22 mouse cellular contexts compared by ENCODE assay signal in genomic region chr5:18211395-18212057, GRCm38 (mm10).
DNase-seq lines count a peak whose midpoint lies in the region; ATAC-seq and TF ChIP-seq lines count a peak whose summit lies in the region.
"Had no signal": no experiment of that assay in that cellular context is flagged by ENCODE, and none has a peak within 500 bp of the region (broad histone marks: within the 10 kb centered on the region; RNA-seq: fewer than 3 reads in every experiment).

No protein-coding gene starts in this region.

- no peak for TF ChIP-seq CTCF in lung, postnatal 0 days (IDR thresholded peaks at IDR 0.05)
- TF ChIP-seq CTCF in stomach, postnatal 0 days (IDR thresholded peaks at IDR 0.05; ENCODE audit: low read depth): no peak

- H3K27ac ChIP-seq in lung, postnatal 0 days (ENCODE audit: low read length): no peak overlapping the region
- H3K27ac ChIP-seq in stomach, embryonic 15.5 days: no peak overlapping the region
- H3K27ac ChIP-seq in stomach, postnatal 0 days (replicated peaks): no peak overlapping the region
- no peak overlapping the region for H3K27ac ChIP-seq in heart, embryonic 11.5 days (ENCODE audit: low read depth, low read length)
- H3K27ac ChIP-seq: embryonic facial prominence, embryonic 13.5 days; embryonic facial prominence, embryonic 15.5 days; forebrain, embryonic 10.5 days; forebrain, embryonic 12.5 days had no signal

- ATAC-seq in lung, postnatal 0 days: peak; percentile 48
- ATAC-seq in stomach, embryonic 15.5 days (ENCODE audit: insufficient read depth, low FRiP score, low read depth): 0 out of 2 replicates have a peak, but pooled peaks have one; percentile 35
- peak; percentile 64; the same call in 1 of the 2 replicates for ATAC-seq in stomach, postnatal 0 days (ENCODE audit: low FRiP score, low TSS enrichment)
- no peak for ATAC-seq in heart, embryonic 11.5 days (replicated peaks; ENCODE audit: insufficient number of reproducible peaks, low FRiP score, low TSS enrichment)
- ATAC-seq: forebrain, embryonic 14.5 days had no signal

- H3K27me3 ChIP-seq in lung, postnatal 0 days (replicated peaks; ENCODE audit: insufficient read depth, low read length): no peaks in the 10 kb centered on the region
- H3K27me3 ChIP-seq in stomach, embryonic 15.5 days (replicated peaks): no peaks in the 10 kb centered on the region
- no peaks in the 10 kb centered on the region for H3K27me3 ChIP-seq in stomach, postnatal 0 days (ENCODE audit: control insufficient read depth, insufficient read depth, low read length)
- no peaks in the 10 kb centered on the region for H3K27me3 ChIP-seq in heart, embryonic 11.5 days (ENCODE audit: control insufficient read depth, insufficient read depth, low read length)
- H3K27me3 ChIP-seq: embryonic facial prominence, embryonic 13.5 days; embryonic facial prominence, embryonic 15.5 days; forebrain, embryonic 12.5 days had no signal

- H3K36me3 ChIP-seq in lung, postnatal 0 days (ENCODE audit: insufficient read depth, low read length): no peaks in the 10 kb centered on the region
- H3K36me3 ChIP-seq in stomach, embryonic 15.5 days: no peaks in the 10 kb centered on the region
- no peaks in the 10 kb centered on the region for H3K36me3 ChIP-seq in stomach, postnatal 0 days (ENCODE audit: control insufficient read depth, insufficient read depth, low read length)
- no peaks in the 10 kb centered on the region for H3K36me3 ChIP-seq in heart, embryonic 11.5 days (ENCODE audit: control insufficient read depth, insufficient read depth, low read length)
- H3K36me3 ChIP-seq: embryonic facial prominence, embryonic 13.5 days; embryonic facial prominence, embryonic 15.5 days; forebrain, embryonic 10.5 days; forebrain, embryonic 12.5 days had no signal

- H3K4me1 ChIP-seq in lung, postnatal 0 days (ENCODE audit: insufficient read depth, low read depth, low read length): no peaks in the 10 kb centered on the region
- no peaks in the 10 kb centered on the region; the same call in 1 of the 2 replicates for H3K4me1 ChIP-seq in stomach, embryonic 15.5 days
- H3K4me1 ChIP-seq in stomach, postnatal 0 days (replicated peaks; ENCODE audit: control insufficient read depth, insufficient read depth): no peaks in the 10 kb centered on the region
- H3K4me1 ChIP-seq in heart, embryonic 11.5 days (ENCODE audit: control insufficient read depth, insufficient read depth, low read length): no peaks in the 10 kb centered on the region
- H3K4me1 ChIP-seq: embryonic facial prominence, embryonic 13.5 days; embryonic facial prominence, embryonic 15.5 days; forebrain, embryonic 10.5 days; forebrain, embryonic 12.5 days had no signal

- H3K9ac ChIP-seq in lung, postnatal 0 days (replicated peaks; ENCODE audit: low read depth): no peak overlapping the region
- H3K9ac ChIP-seq in stomach, embryonic 15.5 days: no peak overlapping the region
- no peak overlapping the region for H3K9ac ChIP-seq in stomach, postnatal 0 days (ENCODE audit: low read length)
- no peak overlapping the region for H3K9ac ChIP-seq in heart, embryonic 11.5 days (ENCODE audit: low read depth, low read length)
- H3K9ac ChIP-seq: embryonic facial prominence, embryonic 13.5 days; embryonic facial prominence, embryonic 15.5 days; forebrain, embryonic 12.5 days had no signal

- peak; percentile 35 for TF ChIP-seq EP300 in lung, postnatal 0 days (IDR thresholded peaks at IDR 0.05)
- TF ChIP-seq EP300 in stomach, postnatal 0 days (optimal IDR thresholded peaks at IDR 0.05): no peak

- H3K9me3 ChIP-seq in lung, postnatal 0 days (ENCODE audit: low read length): no peaks in the 10 kb centered on the region
- H3K9me3 ChIP-seq in stomach, embryonic 15.5 days: no peaks in the 10 kb centered on the region
- H3K9me3 ChIP-seq in stomach, postnatal 0 days (ENCODE audit: control insufficient read depth, low read length): no peaks in the 10 kb centered on the region
- H3K9me3 ChIP-seq in heart, embryonic 11.5 days (replicated peaks; ENCODE audit: control insufficient read depth, low read length): no peaks in the 10 kb centered on the region
- H3K9me3 ChIP-seq: embryonic facial prominence, embryonic 13.5 days; embryonic facial prominence, embryonic 15.5 days; forebrain, embryonic 10.5 days; forebrain, embryonic 12.5 days had no signal

- DNase-seq in lung, postnatal 0 days (ENCODE audit: low spot score): peak; percentile 51
- no peak for DNase-seq in lung, postnatal 4 days
- DNase-seq in stomach, postnatal 0 days (ENCODE audit: low spot score): no peak
- DNase-seq in heart, adult 8-10 months (ENCODE audit: low spot score): no peak
- DNase-seq: adrenal gland, adult 2 months; adrenal gland, postnatal 10 days; adrenal gland, postnatal 25 days; cerebellum, adult 11 months; cerebellum, adult 18-20 months; cerebellum, adult 8-10 months; cerebellum, adult 9-11 months; cerebellum, postnatal 14 days; cerebellum, postnatal 36 days; embryo, embryonic 11 days had no signal

- no peak overlapping the region for H3K4me3 ChIP-seq in lung, postnatal 0 days (ENCODE audit: low read depth, low read length)
- no peak overlapping the region for H3K4me3 ChIP-seq in stomach, embryonic 15.5 days (replicated peaks)
- no peak overlapping the region for H3K4me3 ChIP-seq in stomach, postnatal 0 days (ENCODE audit: low read depth, low read length)
- no peak overlapping the region for H3K4me3 ChIP-seq in heart, embryonic 11.5 days (ENCODE audit: low read depth, low read length)
- H3K4me3 ChIP-seq: embryonic facial prominence, embryonic 13.5 days; embryonic facial prominence, embryonic 15.5 days; erythroblast, embryonic 14.5 days; forebrain, embryonic 10.5 days; forebrain, embryonic 12.5 days had no signal

- 52% methylated on average over 4 of the region's 4 CpGs for WGBS in lung, postnatal 0 days
- 46% methylated on average over 4 of the region's 4 CpGs for WGBS in stomach, embryonic 15.5 days
- 37% methylated on average over 4 of the region's 4 CpGs for whole genome bisulfite sequencing in stomach, postnatal 0 days
- WGBS in heart, embryonic 11.5 days (ENCODE audit: insufficient replicate concordance): 72% methylated on average over 4 of the region's 4 CpGs

- no peak overlapping the region for H3K4me2 ChIP-seq in lung, postnatal 0 days (replicated peaks; ENCODE audit: low read depth, low read length)
- no peak overlapping the region for H3K4me2 ChIP-seq in stomach, embryonic 15.5 days
- H3K4me2 ChIP-seq in stomach, postnatal 0 days (replicated peaks; ENCODE audit: low read depth): no peak overlapping the region
- H3K4me2 ChIP-seq in heart, embryonic 11.5 days: no peak overlapping the region
- H3K4me2 ChIP-seq: embryonic facial prominence, embryonic 13.5 days; embryonic facial prominence, embryonic 15.5 days; forebrain, embryonic 12.5 days had no signal
